Mouse (Mus musculus) thymus, postnatal 10 days (tissue): ENCODE measurements around the gene Mpp2.
A peak's percentile ranks its signal among the peaks of the same experiment; 100 is the strongest.

Source experiments
- DNase-seq, 2 experiments: peaks; one replicate each; pipeline ENCODE4 v3.0.0; 2021; ENCODE audit warnings: low spot score in 2 of 2

Mpp2 gene

DNA sequence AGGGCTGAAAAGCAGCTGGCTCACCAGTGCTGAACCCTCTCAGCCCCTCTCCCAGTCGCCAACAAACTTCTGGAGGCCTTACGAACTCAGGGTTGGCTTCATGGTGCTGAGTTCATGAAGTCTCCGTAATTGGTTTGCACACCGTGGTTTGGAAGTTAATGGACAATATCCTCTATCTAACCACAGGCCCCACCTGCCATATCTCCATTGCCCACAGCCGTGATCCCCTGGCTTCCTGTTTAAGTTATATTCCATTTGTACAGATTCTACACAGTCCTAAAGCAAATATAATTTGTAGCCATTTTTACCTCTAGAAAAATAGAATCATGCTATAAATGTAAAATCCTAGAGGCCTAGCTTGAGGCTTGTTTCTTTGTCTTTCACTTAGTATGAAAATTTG, 15.6 kb downstream of the Mpp2 start:
- no peak for DNase-seq

DNA sequence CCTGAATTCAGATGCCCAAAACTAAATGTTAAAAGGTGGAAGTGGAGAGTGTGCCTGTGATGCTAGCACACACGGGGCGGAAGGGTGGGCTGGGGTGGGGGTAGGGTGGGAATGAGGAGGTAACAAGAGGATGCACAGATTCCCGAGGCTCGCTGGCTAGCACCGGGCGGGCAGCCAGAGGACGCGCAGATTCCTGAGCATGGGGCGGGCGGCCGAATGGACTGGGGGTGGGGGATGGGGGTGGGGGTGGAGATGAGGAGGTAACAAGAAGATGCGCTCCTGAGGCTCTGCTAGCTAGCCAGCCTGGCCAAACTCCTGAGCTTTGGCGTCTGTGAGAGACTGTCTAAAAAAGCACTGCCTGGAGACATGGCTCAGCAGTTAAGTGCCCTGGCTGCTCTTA, 17.9 kb downstream of the Mpp2 start:
- DNase-seq = no peak

DNA sequence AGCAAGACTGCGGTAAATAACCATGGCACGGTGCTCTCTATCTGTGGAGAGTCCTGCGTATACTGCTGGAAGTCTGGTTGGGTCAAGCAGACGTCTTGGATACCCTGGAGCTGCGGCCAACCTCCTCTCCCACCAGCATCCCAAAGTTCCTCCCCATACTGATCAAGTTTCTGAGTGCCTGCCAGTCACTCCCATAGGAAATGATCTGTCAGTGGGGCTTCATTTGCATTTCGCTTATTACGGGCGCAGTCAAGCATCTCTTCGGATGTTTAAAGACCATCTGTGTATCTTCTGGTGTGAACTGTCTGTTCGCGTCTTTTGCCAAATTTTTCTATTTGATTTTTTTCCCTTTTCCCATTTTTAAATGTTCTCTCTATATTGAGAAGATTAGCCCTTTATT, 18.7 kb downstream of the Mpp2 start:
- DNase-seq = no peak

DNA sequence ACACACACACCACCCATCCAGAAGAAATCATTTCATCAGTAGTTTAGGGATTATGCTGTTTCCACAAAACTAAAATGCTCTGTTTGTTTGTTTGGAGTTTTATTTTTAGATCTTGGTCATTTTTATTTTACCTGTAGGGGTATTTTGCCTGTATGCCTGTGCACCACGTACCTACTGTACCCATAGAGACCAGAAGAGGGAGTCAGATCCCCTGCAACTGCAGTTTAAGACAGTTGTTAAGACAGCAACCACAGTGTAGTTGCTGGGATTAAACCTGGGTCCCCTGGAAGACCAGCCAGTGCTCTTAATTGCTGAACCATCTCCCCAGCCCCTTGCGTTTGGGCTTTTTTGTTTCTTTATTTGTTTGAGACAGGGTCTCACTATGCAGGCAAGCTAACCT, 19.3 kb downstream of the Mpp2 start:
- no peak for DNase-seq

DNA sequence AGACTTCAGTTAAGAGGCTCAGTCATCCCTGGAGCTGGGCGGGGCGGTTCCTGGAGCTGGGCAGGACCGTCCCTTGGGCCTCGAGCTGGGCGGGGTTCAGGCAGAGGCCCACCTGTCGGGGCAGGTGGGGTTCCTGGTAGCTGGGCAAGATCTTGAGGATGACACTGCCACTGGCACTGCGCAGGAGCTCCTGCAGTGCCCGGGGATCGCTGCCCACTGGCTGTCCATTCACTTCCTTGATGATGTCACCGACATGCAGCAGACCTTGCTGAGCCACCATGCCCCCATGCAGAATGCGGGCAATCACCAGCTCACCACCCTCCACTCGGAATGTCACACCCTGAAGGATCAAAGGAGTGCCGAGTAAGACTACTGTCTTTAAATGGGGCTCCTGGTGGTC, 25.2 kb downstream of the Mpp2 start:
- no peak for DNase-seq

DNA sequence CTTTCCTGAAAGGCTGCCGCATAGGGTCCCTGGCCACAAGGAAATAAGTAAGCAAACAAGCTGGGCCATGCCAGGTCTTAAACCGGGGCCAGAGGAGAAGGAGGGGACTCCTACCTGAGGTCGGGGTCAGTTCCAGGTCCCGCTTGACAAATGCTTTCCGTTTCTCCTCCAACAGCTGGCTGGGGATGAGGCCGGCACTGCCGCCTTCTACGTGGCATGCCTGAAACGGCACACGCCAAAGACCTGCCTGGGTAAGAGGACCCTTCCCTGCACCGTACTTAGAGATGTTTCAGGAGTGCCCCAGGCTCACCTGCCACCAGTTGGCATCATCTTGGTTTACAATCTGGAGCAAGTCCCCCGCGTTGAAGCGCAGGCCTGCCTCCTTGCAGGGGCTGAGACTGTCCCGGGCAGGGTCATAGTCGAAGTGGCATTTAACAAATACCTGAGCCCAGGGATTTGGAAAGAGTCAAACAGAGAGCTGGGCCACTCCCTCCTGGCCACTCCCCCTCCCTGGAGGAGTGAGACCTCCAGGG, 26.3 kb downstream of the Mpp2 start:
- no peak for DNase-seq

DNA sequence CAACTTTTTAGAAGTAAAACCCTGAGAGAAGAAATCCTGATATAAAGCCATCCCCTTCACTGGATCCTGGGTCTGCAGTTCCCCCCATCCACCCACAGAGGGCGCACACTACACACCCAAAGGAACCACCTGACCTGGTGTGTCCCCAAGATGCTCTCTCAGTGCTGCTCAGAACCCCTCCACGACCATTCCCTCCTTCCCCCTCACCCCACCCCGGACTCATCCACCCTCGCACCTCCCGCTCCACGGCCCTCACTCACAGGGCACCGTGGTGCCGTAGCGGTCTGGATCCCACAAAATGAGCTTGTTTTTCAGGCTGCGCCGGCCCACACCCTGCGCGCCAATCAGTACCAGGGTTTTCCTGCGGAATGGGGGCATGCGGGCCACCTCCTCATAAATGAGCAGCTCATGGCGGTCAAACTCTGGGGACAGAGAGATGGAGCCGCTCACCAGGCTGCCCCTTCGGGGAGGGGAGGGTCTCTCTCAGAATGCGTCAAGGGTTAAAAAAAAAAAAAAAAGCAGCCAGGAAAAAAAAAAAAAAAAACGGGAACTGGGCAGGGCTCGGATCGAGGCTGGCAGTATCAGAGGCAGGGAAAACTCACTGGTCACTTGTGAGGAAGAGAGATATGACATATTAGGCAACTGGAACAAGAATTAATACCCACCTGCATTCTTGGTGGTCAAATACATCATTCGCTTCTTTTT, 26.9 kb downstream of the Mpp2 start:
- peak; percentile 32 to 57 for DNase-seq

DNA sequence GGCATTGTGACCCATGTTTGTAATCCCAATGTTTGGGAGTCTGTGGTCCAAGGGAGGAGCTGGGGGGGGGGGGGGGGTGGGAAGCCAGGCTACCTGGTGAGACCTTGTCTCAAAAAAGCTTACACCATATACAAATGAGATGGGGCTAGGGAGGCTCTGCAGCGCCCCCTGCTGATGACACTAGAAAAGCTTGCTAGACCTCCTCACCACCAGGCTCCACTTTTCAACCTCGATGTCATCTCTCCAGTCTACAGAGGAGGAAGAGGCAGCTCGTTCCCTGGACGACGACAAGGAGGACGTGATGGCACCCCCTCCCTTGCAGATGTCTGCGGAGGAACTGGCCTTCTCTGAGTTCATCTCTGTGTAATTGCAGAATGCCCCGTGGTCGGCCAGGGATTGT, 34.5 kb downstream of the Mpp2 start:
- peak in 1 of 2 experiments; percentile 35 for DNase-seq

DNA sequence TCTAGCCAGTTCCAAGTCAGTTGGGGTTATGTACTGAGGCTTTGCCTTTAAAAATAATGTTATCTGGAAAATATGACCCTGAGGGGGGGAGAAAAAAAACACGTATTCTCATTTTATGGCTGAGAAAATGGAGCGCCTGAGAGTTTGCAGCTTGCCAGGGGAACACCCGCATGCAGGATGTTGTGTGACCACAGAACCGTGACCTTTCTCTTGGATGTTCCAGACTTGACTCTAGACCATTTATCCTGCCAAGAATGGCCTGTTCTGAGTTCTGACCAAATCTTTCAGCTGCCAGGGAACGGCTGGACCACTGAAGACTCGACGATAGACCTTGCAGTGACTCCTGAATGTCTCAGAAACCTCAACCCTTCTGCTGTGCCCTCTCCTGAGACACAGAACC, 35.1 kb downstream of the Mpp2 start:
- no peak for DNase-seq

DNA sequence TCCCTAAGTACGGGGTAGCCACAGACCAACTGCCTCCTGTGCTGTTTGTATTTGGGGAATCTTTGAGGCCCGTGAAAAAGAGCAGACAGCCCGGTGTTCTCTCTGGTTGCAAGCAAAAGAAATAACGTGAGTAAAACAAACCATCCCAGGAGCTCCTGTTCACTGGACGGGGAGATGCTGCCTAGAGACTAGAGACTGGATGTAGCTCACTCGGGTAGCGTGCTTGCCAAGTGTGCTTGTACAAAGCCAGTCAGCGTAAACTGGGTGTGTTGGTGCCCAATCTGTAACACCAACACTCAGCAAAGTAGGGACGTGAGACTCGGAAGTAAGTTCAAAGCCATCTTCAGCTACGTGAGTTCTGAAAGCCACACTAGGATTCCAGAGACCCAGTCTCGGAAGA, 35.6 kb downstream of the Mpp2 start:
- DNase-seq = no peak

DNA sequence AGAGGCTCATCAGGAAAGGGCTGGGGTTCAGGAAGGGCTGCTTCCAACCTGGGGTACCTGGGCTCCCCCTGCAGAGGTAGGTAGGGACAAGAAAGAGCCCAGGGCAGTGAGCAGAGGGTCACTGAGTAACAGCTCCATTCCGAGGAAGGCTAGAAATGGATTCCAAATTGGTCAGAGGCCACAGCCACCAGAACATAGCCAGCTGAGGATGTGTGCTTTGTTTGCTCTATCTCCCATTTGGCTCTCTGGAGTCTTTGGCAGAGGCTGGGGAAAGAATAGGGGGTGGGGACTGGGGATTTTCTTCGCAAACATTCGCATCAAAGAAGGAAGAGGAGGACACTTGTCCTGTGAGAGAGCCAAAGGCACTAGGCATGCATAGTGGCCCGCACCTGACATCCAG, 36.4 kb downstream of the Mpp2 start:
- DNase-seq = no peak

DNA sequence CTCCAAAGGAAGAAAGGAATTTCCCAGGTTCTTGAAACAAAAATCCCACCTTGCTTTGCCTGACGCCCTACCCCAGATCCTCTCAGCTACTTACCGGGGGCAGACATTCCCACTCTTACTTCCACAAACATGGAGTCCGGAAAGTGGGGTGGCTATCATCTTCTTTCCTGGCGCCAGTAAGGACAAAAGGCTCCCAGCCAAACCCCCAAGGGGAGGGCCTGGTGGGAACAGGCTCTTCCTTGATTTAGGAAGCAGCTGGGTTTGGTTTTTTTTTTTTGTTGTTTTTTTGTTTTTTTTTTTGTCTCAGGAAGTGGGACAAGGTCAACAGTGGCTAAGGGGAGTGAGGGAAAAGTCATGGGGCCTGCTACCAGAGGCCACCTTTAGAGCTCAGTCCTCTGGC, 36.8 kb downstream of the Mpp2 start:
- no peak for DNase-seq

DNA sequence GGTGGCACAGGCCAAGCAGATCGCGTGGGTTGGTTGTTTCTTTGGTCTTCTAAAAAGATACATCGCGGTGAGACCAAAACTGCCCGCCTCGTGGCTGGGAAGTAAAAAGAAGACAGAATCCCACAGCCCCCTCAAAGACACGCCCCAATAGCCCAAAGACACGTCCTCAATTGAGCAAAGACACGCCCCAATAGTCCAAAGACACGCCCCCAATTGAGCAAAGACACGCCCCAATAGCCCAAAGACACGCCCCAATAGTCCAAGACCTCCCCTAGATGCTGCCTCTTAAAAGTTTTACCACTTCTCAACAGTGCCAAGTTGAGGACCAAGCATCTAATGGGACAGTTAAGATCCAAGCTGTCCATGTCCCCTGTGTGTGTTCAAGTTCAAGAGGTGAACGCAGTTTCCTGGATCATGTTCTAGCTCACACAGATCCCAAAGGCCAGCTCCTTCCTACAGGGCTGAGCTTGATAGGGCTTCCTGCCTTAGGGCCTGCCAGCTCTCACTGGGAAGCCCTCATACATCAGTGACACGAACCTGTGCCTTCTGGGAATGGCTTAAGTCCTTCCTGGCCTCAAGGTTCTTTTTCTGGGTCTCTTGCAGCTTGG, 38.3 kb downstream of the Mpp2 start:
- DNase-seq = no peak

DNA sequence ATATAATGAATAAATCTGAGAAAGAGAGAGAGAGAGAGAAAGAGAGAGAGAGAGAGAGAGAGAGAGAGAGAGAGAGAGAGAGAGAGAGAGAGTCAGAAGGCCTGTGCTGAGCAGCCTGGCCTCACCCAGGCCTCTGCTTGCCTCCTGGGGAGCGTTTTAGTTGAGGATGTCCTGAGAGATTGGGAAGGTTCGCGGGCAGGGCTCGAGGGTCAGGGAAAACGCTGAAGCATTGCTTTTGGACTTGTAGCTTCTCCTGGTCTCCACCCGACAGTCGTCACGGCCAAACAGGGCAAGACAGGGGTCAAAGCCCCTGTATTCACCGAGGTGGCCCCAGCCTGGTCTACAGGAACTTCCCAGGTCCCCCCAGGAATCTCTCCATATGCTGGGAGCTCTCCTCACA, 41.7 kb downstream of the Mpp2 start:
- no peak for DNase-seq

DNA sequence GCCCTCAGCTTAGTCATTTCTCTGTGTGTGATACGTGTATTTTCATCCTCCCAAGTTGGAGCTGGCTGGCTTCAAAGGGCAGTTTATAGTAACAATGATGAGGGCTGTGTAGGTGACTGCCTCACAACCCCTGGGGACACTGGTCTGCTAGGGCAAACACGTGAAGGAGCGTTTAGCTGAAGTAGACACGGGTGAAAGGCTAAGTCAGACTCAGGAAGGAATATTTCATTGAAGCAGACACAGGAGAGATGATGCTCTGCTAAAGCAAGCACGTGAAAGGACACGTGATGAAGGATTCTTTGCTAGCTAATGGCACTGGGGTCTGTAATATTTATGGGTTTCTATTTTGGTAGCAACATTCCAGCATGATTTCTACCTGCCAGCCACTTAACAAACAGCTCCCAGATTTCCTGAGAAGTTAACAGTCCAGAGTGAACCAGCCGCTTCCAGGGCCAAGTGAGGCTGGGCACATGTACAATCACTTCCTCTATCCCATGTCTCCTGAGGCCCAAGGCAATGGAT, 43.6 kb downstream of the Mpp2 start:
- DNase-seq = no peak

DNA sequence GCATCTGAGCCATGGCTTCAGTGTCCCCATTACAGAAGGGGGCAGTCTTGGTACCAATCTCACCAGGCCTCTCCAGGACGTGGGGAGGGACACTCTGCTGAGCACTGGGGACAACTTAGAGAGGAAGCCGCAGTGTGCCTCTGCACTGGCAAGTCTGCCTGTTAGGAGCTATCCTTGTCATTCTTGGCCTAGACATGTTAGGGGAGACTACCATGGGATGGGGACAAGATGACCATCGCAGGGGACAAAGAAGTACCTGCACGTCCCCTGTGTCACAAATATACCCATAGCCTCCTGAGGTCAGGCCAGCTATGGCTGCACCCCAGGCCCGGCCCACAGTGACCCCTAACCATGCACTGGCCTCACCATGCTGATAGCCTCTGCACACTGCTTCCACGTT, 44.9 kb downstream of the Mpp2 start:
- no peak for DNase-seq

DNA sequence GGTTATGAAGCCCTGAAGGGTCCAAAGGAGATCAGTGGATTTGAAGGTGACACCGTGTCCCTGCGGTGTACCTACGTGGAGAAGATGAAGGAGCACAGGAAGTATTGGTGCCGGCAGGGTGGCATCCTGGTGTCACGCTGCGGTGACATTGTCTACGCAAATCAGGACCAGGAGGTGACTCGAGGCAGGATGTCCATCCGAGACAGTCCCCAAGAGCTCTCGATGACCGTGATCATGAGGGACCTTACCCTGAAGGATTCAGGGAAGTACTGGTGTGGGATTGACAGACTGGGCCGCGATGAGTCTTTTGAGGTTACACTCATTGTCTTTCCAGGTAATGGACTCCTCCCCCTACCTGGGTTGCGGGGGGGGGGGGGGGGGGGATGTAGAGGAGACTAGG, 45.3 kb downstream of the Mpp2 start:
- no peak for DNase-seq

DNA sequence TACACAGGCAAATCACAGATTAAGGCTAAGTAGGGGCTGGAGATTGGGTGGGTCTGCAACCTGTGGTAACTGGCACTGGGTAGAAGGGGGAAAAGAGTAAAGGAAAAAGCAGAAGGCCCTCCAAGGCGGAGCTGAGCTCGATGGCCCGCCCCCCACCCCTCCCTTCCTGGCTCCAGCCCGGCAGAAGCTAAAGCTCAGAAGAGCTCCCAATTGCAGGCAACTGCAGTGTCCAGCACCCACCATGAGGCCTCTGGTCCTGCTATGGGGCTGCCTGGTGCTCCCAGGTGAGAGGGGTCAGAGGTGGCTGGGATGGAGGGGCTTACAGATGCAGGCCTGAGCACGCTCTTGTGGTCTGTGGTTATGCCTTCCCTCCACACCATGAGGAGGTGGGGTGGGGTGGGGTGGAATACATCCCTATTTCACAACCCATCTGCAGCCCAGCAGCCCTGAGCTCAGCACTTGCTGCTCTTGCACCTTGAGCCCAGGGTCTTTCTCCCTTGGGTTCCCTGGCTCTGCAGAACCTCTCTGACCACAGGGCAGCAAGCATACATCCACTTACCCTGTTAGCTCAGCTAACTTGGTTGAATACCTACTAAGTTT, 46.9 kb downstream of the Mpp2 start, which contains the start of gene Cd300lg:
Gene Cd300lg, plus strand, starts transcription at position 160 of the 600 bp plus-strand sequence.
- no peak for DNase-seq

DNA sequence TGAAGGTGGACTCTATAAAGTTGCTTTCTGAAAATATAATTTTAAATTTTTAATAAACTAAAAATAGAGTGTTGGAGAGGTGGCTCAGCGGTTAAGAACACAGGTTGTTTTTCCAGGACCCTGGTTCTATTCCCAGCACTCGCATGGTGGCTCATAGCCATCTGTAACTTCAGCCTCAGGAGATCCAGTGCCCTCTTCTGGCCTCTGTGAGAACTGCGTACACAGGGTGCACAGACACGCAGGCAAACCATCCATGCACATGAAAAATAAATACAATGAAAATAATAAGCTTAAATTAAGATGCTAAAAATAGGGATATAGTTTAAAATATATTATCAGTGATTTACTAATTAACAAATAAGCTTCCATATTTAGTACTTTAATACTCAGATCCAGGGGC, 47.7 kb downstream of the Mpp2 start:
- no peak for DNase-seq

DNA sequence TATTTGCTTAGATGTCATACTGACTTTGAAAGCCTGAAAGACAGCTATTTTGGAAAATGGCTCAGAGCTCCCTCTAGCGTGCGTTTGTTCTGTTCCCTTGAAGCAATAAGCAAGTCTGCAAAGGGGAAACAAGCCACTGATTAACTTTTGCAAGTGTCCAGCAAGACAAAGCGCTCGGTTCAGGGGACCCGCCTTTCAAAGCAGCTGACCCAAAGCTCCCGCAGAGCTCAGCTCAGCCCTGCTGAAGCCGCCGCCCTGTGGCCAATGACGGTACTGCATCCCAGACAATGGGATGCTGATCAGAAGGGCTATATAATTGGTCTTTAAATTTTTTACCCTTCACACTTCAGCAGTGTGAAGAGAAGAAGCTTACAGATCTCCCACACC, 48.2 kb downstream of the Mpp2 start:
- DNase-seq = peak; percentile 11 to 65

DNA sequence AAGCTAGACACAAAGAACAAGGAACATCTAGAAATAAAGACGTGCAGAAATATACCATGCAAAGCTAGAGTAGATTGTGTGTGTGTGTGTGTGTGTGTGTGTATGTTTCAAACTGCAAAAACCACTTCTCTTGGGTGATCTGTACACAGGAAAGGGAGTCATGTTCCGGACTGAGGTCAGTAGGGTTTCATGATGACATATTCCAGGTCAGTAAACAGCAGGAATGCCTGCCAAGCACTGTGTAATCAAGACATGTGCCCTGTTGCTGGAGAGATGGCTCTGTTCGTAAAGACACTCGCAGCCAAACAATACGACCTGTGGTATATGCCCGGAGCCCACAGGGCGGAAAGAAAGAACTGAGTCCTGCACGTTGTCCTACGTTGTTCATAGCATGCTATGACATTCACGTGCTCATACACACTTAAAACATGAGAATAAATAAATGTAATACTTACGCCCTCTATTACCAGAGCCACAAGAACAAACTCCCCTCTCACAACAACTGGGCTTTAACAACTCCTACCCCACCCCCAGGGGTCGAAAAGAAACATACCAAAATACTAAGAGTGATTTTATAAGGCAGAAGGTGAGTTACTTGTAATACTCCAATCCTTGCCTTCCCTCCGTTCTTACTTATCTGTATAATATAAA, 48.7 kb downstream of the Mpp2 start:
- DNase-seq = no peak

DNA sequence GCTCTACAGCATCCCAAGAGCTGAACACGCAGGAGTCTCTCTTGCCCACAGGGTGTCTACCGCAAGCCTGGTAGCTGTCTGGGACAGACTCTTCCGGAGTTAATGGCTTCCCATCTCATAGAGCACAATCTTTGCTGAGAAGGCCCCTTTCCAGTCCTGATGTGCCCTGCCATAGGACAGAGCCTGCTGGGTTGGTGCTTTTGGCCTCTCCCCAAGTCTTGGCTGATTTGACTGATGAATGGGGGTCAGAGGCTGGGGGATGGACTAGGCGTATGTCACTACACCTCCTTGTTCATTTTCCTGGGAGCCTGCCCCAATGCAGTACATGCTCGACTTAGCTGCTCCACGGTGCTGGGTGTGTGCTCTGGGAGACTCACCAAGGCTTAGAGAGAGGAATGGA, 50.5 kb downstream of the Mpp2 start:
- no peak for DNase-seq
